Mouse (Mus musculus) limb, embryonic 15.5 days (tissue): ENCODE results near the gene Sh3pxd2a. TPM values are rescaled to one million over a fixed set of nuclear protein-coding genes. Genes with fewer than 3 reads are reported as not detected.

Source experiments
- microRNA-seq: library from miRNA; unstranded; fragments of <30 nt; microRNA quantifications from one replicate; pipeline ENCODE4, GENCODE M21; 2016
- polyA plus RNA-seq: library from polyadenylated mRNA; unstranded; fragments of >200 nt; fragmentation: Nextera tagmentation; extraction: Ambion mirVana; gene quantifications from 2 replicates; pipeline ENCODE4 v1.2.1, GENCODE M21; 2015

Gene Sh3pxd2a
- polyA plus RNA-seq, 1 experiment from 2014 or later, result 12.4 TPM

Small RNAs within 50 kb of the gene (microRNA-seq; reads per million reads assigned to microRNA genes)
- gene Mir6995, result not detected

Other genes starting within 250 kb of the Sh3pxd2a start
- gene Stn1, start 73.1 kb upstream of the Sh3pxd2a start, polyA plus RNA-seq, result 52.2 and 52.7 TPM in 2 replicates
- 12.9 TPM in 2 replicates for gene Slk, start 115.3 kb upstream of the Sh3pxd2a start, polyA plus RNA-seq
- 30.8 and 32.9 TPM in 2 replicates for gene Col17a1, start 227.7 kb upstream of the Sh3pxd2a start, polyA plus RNA-seq